Mouse (Mus musculus): Measurements from ENCODE around the gene Trappc1. TPM values are rescaled to one million over a fixed set of nuclear protein-coding genes. Genes with fewer than 3 reads are reported as not detected.

Trappc1 gene
- polyA plus RNA-seq, 1 experiment from 2014 or later = 155 TPM

- no peak for DNase-seq (ENCODE audit: low spot score)
- no peaks in the 10 kb centered on the region for H3K9me3 ChIP-seq
- peaks cover 18% of the 10 kb centered on the region for H3K36me3 ChIP-seq
Measured at GRCm38 (mm10) chr11:69366855-69367615, 43.3 kb downstream of the Trappc1 start.

GRCm38 (mm10) chr11:69367616-69368355 lies 44.0 kb downstream of the Trappc1 start:
- 1% methylated on average over 22 of the region's 22 CpGs for WGBS
- Histone ChIP-seq H3K9me3 (no peaks in the 10 kb centered on the region), H3K4me3 (peak overlapping the region; percentile 99), H3K4me1 (peaks cover 62% of the 10 kb centered on the region), H3K27me3 (ENCODE audit: insufficient read depth, poor library complexity, severe bottlenecking) (no peaks in the 10 kb centered on the region), H3K36me3 (peaks cover 14% of the 10 kb centered on the region), H3K27ac (peak overlapping the region; percentile 100)
- peak; percentile 81 for DNase-seq (ENCODE audit: low spot score)

More at GRCm38 (mm10) chr11:69366855-69367615, 43.3 kb downstream of the Trappc1 start:
- Histone ChIP-seq H3K27ac (peak overlapping the region; percentile 100), H3K4me1 (peaks cover 57% of the 10 kb centered on the region), H3K27me3 (ENCODE audit: insufficient read depth, poor library complexity, severe bottlenecking) (no peaks in the 10 kb centered on the region), H3K4me3 (peak overlapping the region; percentile 99)
- under 1% methylated on average over 22 of the region's 22 CpGs for WGBS

GRCm38 (mm10) chr11:69368356-69369214 lies 44.8 kb downstream of the Trappc1 start:
- peaks cover 8% of the 10 kb centered on the region; the same call in 1 of the 2 replicates for H3K36me3 ChIP-seq
- no peak for DNase-seq (ENCODE audit: low spot score)
- peaks cover 70% of the 10 kb centered on the region for H3K4me1 ChIP-seq
- 1% methylated on average over 75 of the region's 106 CpGs for WGBS
- peak overlapping the region; percentile 99 for H3K4me3 ChIP-seq
- H3K27me3 ChIP-seq (ENCODE audit: insufficient read depth, poor library complexity, severe bottlenecking) = no peaks in the 10 kb centered on the region
- H3K27ac ChIP-seq = peak overlapping the region; percentile 100
- H3K9me3 ChIP-seq = no peaks in the 10 kb centered on the region

GRCm38 (mm10) chr11:69369215-69369989 lies 45.6 kb downstream of the Trappc1 start, which contains the start of gene Chd3:
Gene Chd3 (minus strand): TSS chr11:69369406.
- peaks cover 6% of the 10 kb centered on the region; the same call in 1 of the 2 replicates for H3K36me3 ChIP-seq
- H3K9me3 ChIP-seq = no peaks in the 10 kb centered on the region
- H3K27me3 ChIP-seq (ENCODE audit: insufficient read depth, poor library complexity, severe bottlenecking) = no peaks in the 10 kb centered on the region
- peaks cover 67% of the 10 kb centered on the region for H3K4me1 ChIP-seq
- 6% methylated on average over 24 of the region's 34 CpGs for WGBS
- peak within 1 kb of the TSS; percentile 99 for H3K4me3 ChIP-seq
- H3K27ac ChIP-seq = peak within 1 kb of the TSS; percentile 100
- DNase-seq (ENCODE audit: low spot score) = no peak

DNA sequence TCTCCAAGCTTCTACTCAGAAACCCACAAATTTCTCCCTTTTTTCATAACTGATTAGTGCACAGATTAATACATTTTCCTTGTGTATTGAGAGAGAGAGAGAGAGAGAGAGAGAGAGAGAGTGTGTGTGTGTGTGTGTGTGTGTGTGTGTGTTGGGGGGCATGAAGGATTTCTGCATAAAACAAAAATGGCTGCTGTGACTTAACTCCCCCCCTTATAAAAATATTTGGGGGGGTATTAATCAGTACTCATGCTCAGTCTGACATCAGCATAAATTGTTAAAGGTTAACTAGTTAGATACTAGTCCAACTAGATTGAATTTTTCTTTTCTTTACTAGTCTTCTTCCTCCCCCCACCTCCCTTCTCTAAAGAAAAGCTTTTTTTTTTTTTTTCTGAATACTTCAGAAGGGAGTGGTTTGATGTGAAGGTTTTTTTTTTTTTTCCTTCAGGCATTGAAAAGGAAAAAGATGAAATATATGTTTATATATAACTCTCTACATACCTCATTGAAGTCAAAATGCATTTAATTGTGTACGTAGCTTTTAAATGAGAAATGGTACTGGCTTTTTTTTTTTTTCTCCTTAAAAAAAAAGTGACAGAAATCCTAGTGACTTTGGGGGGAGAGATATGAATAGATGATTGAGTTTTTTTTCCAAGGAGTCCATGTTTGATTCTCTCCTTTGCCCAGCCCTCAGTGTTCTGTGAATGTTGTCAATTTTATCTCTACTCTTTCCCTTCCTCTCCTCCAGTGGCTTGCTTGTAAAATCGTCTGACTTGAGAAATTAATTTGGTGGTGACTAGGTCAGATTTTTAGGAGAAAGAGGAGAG lies 46.4 kb downstream of the Trappc1 start:
- Histone ChIP-seq H3K27me3 (ENCODE audit: insufficient read depth, poor library complexity, severe bottlenecking) (no peaks in the 10 kb centered on the region), H3K4me3 (peak overlapping the region; percentile 99), H3K36me3 (peaks cover 6% of the 10 kb centered on the region; the same call in 1 of the 2 replicates), H3K4me1 (peaks cover 59% of the 10 kb centered on the region), H3K27ac (peak overlapping the region; percentile 100), H3K9me3 (no peaks in the 10 kb centered on the region)
- WGBS = 42% methylated on average over 2 of the region's 2 CpGs
- no peak for DNase-seq (ENCODE audit: low spot score)

GRCm38 (mm10) chr11:69370817-69371215 lies 47.0 kb downstream of the Trappc1 start:
- H3K9me3 ChIP-seq = no peaks in the 10 kb centered on the region
- no peak for DNase-seq (ENCODE audit: low spot score)
- peaks cover 10% of the 10 kb centered on the region; the same call in 1 of the 2 replicates for H3K36me3 ChIP-seq
- peak overlapping the region; percentile 27; the same call in 1 of the 2 replicates for H3K4me3 ChIP-seq
- H3K27ac ChIP-seq = peak overlapping the region; percentile 76
- 13% methylated on average over 9 of the region's 9 CpGs for WGBS
- H3K4me1 ChIP-seq = peaks cover 52% of the 10 kb centered on the region
- H3K27me3 ChIP-seq (ENCODE audit: insufficient read depth, poor library complexity, severe bottlenecking) = no peaks in the 10 kb centered on the region

GRCm38 (mm10) chr11:69371601-69372000 lies 47.8 kb downstream of the Trappc1 start:
- peaks cover 10% of the 10 kb centered on the region; the same call in 1 of the 2 replicates for H3K36me3 ChIP-seq
- H3K27me3 ChIP-seq (ENCODE audit: insufficient read depth, poor library complexity, severe bottlenecking) = no peaks in the 10 kb centered on the region
- peak overlapping the region; percentile 76 for H3K27ac ChIP-seq
- no peaks in the 10 kb centered on the region for H3K9me3 ChIP-seq
- peaks cover 47% of the 10 kb centered on the region for H3K4me1 ChIP-seq
- WGBS = 54% methylated on average over 12 of the region's 12 CpGs
- peak overlapping the region; percentile 42 for H3K4me3 ChIP-seq
- DNase-seq (ENCODE audit: low spot score) = no peak

GRCm38 (mm10) chr11:69372056-69372779 lies 48.4 kb downstream of the Trappc1 start:
- Histone ChIP-seq H3K4me3 (peak overlapping the region; percentile 42), H3K27ac (peak overlapping the region; percentile 76), H3K4me1 (peaks cover 45% of the 10 kb centered on the region), H3K27me3 (ENCODE audit: insufficient read depth, poor library complexity, severe bottlenecking) (no peaks in the 10 kb centered on the region), H3K36me3 (peaks cover 10% of the 10 kb centered on the region; the same call in 1 of the 2 replicates), H3K9me3 (no peaks in the 10 kb centered on the region)
- DNase-seq (ENCODE audit: low spot score) = no peak
- 20% methylated on average over 12 of the region's 12 CpGs for WGBS

DNA sequence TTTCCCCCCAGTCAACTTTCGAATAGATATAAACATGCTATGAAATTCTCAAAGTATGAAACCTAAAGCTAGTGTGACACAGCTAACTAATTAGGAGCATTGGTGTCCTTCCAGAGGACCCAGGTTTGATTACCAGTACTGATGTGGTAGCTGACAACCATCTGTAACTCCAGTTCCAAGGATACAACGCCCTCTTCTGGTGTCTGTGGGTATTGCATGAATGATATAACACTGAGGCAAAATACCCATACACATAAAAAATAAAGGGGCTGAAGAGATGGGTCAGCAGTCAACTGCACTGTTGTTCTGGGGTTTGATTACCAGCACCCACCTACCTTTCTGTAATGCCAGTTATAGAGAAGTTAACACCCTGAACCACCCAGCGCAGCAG lies 49.0 kb downstream of the Trappc1 start:
- Histone ChIP-seq H3K36me3 (peaks cover 10% of the 10 kb centered on the region; the same call in 1 of the 2 replicates), H3K4me1 (peaks cover 39% of the 10 kb centered on the region), H3K27me3 (ENCODE audit: insufficient read depth, poor library complexity, severe bottlenecking) (no peaks in the 10 kb centered on the region), H3K4me3 (peak overlapping the region; percentile 42), H3K27ac (peak overlapping the region; percentile 76; the same call in 1 of the 2 replicates), H3K9me3 (no peaks in the 10 kb centered on the region)
- no peak for DNase-seq (ENCODE audit: low spot score)
- 53% methylated on average over 3 of the region's 3 CpGs for WGBS

DNA sequence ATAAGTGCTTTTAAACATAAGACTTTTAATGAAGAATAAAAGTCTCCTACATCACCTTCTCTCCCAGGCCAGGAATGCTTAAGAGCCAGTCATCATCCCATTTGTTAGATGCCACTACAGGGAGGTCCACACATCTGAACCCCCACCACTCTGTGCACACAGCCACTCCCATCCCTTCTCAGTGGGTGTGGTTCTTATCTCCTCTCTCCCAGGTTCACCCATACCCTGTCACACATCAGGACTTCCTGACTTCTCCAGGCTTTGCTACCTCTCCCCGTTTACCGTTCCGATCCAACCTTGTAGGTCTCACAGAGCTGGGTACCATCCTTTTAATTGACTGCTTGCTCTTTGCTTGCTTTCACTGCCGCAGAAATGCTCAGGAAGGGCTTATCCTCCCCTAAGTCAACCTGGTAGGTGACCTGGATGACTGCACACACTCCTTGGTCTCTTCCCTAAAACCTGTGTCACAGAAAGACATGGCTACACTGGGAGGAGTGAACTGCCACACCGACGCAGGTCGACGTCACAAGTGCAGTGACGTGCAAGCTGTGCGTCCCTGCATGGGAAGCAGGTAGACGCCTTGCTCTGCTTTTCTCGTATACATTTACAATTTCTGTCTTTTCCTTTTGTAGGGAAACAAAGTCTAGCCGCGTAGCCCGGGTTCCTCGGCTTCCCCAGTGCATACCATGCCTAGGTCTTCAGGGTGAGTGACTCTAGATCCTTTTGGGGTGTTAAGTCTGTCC lies 49.6 kb downstream of the Trappc1 start:
- Histone ChIP-seq H3K36me3 (peaks cover 10% of the 10 kb centered on the region; the same call in 1 of the 2 replicates), H3K9me3 (no peaks in the 10 kb centered on the region), H3K4me1 (peaks cover 33% of the 10 kb centered on the region), H3K27ac (peak overlapping the region; percentile 42; the same call in 1 of the 2 replicates), H3K4me3 (peak overlapping the region; percentile 24; the same call in 1 of the 2 replicates), H3K27me3 (ENCODE audit: insufficient read depth, poor library complexity, severe bottlenecking) (no peaks in the 10 kb centered on the region)
- 84% methylated on average over 16 of the region's 16 CpGs for WGBS
- no peak for DNase-seq (ENCODE audit: low spot score)
